Mouse (Mus musculus) intestine, embryonic 16.5 days (tissue): ENCODE results near the gene Srrd. TPM values are rescaled to one million over a fixed set of nuclear protein-coding genes. Genes with fewer than 3 reads are reported as not detected.

Experiments used
- ATAC-seq: fragments of 200-750 bp; cut with Nextera tagmentation; 2 replicates; pipeline ENCODE4 v1.8.0; 2017; ENCODE audit warnings: moderate TSS enrichment, moderate library complexity
- H3K27ac ChIP-seq: fragments of 300-500 bp; sonication (generic); 2 replicates; pipeline ENCODE4 v1.5.1; 2014; ENCODE audit warnings: mild to moderate bottlenecking, low read length
- H3K27me3 ChIP-seq: fragments of 300-500 bp; sonication (generic); replicated peaks from 2 replicates; pipeline ENCODE4 v1.6.1; 2014; ENCODE audit warnings: low read length, control low read depth, mixed read lengths; ENCODE audit not compliant: control insufficient read depth, insufficient read depth
- H3K36me3 ChIP-seq: fragments of 300-500 bp; sonication (generic); 2 replicates; pipeline ENCODE4 v1.6.1; 2014; ENCODE audit warnings: low read length, control low read depth; ENCODE audit not compliant: control insufficient read depth, insufficient read depth
- H3K4me1 ChIP-seq: fragments of 300-500 bp; sonication (generic); 2 replicates; pipeline ENCODE4 v1.6.1; 2014; ENCODE audit warnings: low read length, control low read depth, mixed read lengths; ENCODE audit not compliant: control insufficient read depth, insufficient read depth
- H3K4me2 ChIP-seq: fragments of 300-500 bp; sonication (generic); 2 replicates; pipeline ENCODE4 v1.6.1; 2014; ENCODE audit warnings: low read depth, low read length, control low read depth
- H3K4me3 ChIP-seq: fragments of 300-500 bp; sonication (generic); 2 replicates; pipeline ENCODE4 v1.5.1; 2014; ENCODE audit warnings: mild to moderate bottlenecking, low read length
- H3K9ac ChIP-seq: fragments of 300-500 bp; sonication (generic); 2 replicates; pipeline ENCODE4 v1.6.1; 2014; ENCODE audit warnings: low read depth, low read length
- H3K9me3 ChIP-seq: fragments of 300-500 bp; sonication (generic); 2 replicates; pipeline ENCODE4 v1.6.1; 2016; ENCODE audit warnings: low read length, control low read depth; ENCODE audit not compliant: control insufficient read depth
- WGBS: fragments of 180-500 bp; shearing (Covaris S2); extraction: QIAGEN DNeasy Blood & Tissue Kit; methylation state at CpG from one replicate; pipeline ENCODE4 v1.1.7; 2014; 5-methylcytosine and 5-hydroxymethylcytosine counted together
- polyA plus RNA-seq: library from polyadenylated mRNA; unstranded; fragments of >200 nt; fragmentation: Nextera tagmentation; extraction: Ambion mirVana; gene quantifications from 2 replicates; pipeline ENCODE4 v1.2.1, GENCODE M21; 2015

Gene Srrd
- polyA plus RNA-seq, result 28.5 and 30.4 TPM in 2 replicates

DNA sequence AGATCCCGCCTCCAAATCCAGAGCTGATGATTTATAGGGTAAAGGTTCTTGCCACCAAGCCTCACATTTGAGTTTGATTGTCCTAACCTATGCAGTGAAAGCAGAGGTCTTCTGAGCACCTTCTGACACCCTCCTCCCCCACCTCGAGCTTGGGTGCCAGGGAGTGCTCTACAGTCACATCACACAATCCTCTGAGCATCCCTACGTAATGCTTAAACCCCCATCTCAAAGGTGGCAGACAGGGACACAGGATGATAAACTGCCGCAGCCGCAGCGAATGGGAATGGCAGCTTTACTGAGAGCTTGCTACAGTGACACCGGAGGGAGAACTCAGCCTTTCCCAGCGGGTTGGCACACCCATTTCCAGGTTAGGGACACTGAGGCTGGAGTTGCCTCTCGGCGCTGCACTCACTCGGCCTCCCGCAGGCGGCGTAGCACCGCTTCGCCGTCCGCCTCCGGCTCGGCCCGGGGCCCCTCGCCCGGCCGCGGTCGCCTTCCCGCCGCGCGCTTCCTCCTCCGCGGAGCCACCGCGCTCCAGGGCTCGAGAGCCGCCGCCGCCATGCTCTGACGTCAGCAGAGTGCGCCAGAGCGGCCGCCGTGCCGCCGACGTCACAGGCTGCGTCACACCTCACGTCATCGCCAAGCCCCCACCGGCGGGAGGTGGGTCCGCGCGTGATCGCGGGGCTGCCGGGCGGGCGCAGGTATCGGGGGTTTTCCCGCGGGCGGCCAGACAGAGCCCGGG lies at the start of gene Srrd, which contains the start of gene Hps4:
TSS of gene Srrd (minus strand) at position 578 of the 742 bp plus-strand sequence.
TSS of gene Hps4 (plus strand) at position 621 of the 742 bp plus-strand sequence.
- 1% methylated on average over 59 of the region's 64 CpGs for WGBS
- peak within 1 kb of the TSS; percentile 90 for H3K9ac ChIP-seq
- peak; percentile 46 for ATAC-seq
- H3K27me3 ChIP-seq, result no peaks in the 10 kb centered on the region
- peak within 1 kb of the TSS; percentile 94 for H3K4me3 ChIP-seq
- H3K9me3 ChIP-seq, result no peaks in the 10 kb centered on the region
- peak within 1 kb of the TSS; percentile 83 for H3K4me2 ChIP-seq
- peak within 1 kb of the TSS; percentile 84 for H3K27ac ChIP-seq
- H3K4me1 ChIP-seq, result peaks cover 34% of the 10 kb centered on the region
- peaks cover 13% of the 10 kb centered on the region; the same call in 1 of the 2 replicates for H3K36me3 ChIP-seq

- Histone ChIP-seq H3K4me3 (no peak overlapping the region), H3K27me3 (peaks cover 24% of the 10 kb centered on the region), H3K9ac (no peak overlapping the region), H3K36me3 (no peaks in the 10 kb centered on the region), H3K4me1 (peaks cover 3% of the 10 kb centered on the region; the same call in 1 of the 2 replicates), H3K9me3 (no peaks in the 10 kb centered on the region), H3K4me2 (no peak overlapping the region), H3K27ac (no peak overlapping the region)
- 70% methylated on average over 27 of the region's 27 CpGs for WGBS
- ATAC-seq, result no peak
Measured at GRCm38 (mm10) chr5:112391676-112392323, 49.0 kb upstream of the Srrd start.

DNA sequence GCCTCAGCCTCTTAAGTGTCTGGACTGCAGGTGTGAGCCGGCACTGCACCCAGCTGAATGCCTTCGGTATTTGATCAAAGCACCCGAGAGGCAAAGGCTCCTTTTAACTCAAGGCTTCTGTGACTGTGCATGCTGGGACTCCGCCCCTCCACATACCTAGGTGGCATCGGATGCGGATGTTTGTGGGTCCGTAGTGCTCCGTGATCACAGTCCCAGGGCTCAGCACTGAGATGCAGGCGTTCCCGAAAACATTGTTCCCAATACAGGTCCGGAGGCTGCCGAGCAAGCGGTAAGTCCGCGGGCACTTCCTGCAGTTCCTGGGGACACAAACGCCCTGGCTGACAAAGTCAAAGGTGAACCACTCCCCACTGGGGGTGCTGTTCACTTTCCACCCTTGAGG lies 48.2 kb upstream of the Srrd start:
- WGBS, result 56% methylated on average over 16 of the region's 16 CpGs
- no peak overlapping the region for H3K27ac ChIP-seq
- H3K4me2 ChIP-seq, result no peak overlapping the region
- no peaks in the 10 kb centered on the region for H3K36me3 ChIP-seq
- peaks cover 24% of the 10 kb centered on the region for H3K27me3 ChIP-seq
- no peaks in the 10 kb centered on the region for H3K9me3 ChIP-seq
- no peak overlapping the region for H3K9ac ChIP-seq
- peaks cover 3% of the 10 kb centered on the region; the same call in 1 of the 2 replicates for H3K4me1 ChIP-seq
- H3K4me3 ChIP-seq, result no peak overlapping the region
- no peak for ATAC-seq

- Histone ChIP-seq H3K9me3 (no peaks in the 10 kb centered on the region), H3K27ac (no peak overlapping the region), H3K36me3 (no peaks in the 10 kb centered on the region), H3K27me3 (peaks cover 15% of the 10 kb centered on the region), H3K4me3 (no peak overlapping the region), H3K4me2 (no peak overlapping the region), H3K4me1 (peaks cover 2% of the 10 kb centered on the region; the same call in 1 of the 2 replicates), H3K9ac (no peak overlapping the region)
- 72% methylated on average over 9 of the region's 9 CpGs for WGBS
- no peak for ATAC-seq
Measured at GRCm38 (mm10) chr5:112389352-112389751, 46.5 kb upstream of the Srrd start.

- H3K4me1 ChIP-seq, result peaks cover 6% of the 10 kb centered on the region; the same call in 1 of the 2 replicates
- no peaks in the 10 kb centered on the region for H3K36me3 ChIP-seq
- H3K27me3 ChIP-seq, result no peaks in the 10 kb centered on the region
- peak; percentile 61 for ATAC-seq
- no peak overlapping the region for H3K9ac ChIP-seq
- H3K27ac ChIP-seq, result no peak overlapping the region
- H3K9me3 ChIP-seq, result no peaks in the 10 kb centered on the region
- no peak overlapping the region for H3K4me2 ChIP-seq
- no peak overlapping the region for H3K4me3 ChIP-seq
- 60% methylated on average over 2 of the region's 2 CpGs for WGBS
Measured at GRCm38 (mm10) chr5:112385973-112386372, 43.1 kb upstream of the Srrd start.

GRCm38 (mm10) chr5:112384805-112385472 lies 42.1 kb upstream of the Srrd start:
- Histone ChIP-seq H3K4me2 (no peak overlapping the region), H3K27ac (no peak overlapping the region), H3K4me1 (peaks cover 6% of the 10 kb centered on the region; the same call in 1 of the 2 replicates), H3K9ac (no peak overlapping the region), H3K27me3 (no peaks in the 10 kb centered on the region), H3K9me3 (no peaks in the 10 kb centered on the region), H3K36me3 (no peaks in the 10 kb centered on the region; the same call in 1 of the 2 replicates), H3K4me3 (no peak overlapping the region)
- WGBS, result 90% methylated on average over 13 of the region's 13 CpGs
- no peak for ATAC-seq

DNA sequence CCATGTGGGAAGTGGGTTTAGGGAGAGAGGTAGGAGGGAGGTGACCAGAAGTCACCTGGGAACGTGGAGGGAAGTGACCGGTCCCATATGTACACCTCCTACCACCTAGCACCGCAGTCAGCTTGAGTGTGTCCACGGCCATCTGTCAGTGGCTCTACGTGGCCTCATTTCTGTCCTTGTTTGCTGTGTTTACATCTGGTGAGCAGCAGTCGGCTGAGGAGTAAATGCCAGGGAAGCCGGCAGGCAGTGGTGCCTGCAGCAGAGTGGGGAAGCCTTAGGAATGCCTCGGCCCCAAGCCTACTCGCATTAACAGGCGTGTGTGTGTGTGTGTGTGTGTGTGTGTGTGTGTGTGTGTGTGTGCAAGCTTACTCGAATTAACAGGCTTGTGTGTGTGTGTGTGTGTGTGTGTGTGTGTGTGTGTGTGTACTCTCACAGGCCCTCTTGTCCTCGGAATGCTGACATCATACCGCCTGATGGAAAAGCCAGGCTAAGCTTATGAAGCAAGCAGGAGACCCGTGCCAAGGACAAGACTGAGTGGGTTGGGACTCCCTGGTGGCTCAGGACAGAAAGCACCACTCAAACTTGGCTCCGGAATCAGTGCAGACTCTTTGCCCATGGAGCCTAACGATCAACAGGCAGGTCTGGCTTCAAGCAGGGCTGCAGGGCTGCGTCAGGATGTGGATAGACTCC lies 39.9 kb upstream of the Srrd start:
- 46% methylated on average over 16 of the region's 17 CpGs for WGBS
- peak; percentile 40; the same call in 1 of the 2 replicates for ATAC-seq
- H3K9me3 ChIP-seq, result no peaks in the 10 kb centered on the region

GRCm38 (mm10) chr5:112382042-112382441 lies 39.2 kb upstream of the Srrd start:
- no peak for ATAC-seq
- WGBS, result 63% methylated on average over 9 of the region's 9 CpGs

More for the DNA sequence above, 39.9 kb upstream of the Srrd start:
- no peak overlapping the region for H3K4me3 ChIP-seq
- H3K4me2 ChIP-seq, result no peak overlapping the region
- H3K4me1 ChIP-seq, result peaks cover 6% of the 10 kb centered on the region; the same call in 1 of the 2 replicates
- H3K27ac ChIP-seq, result no peak overlapping the region; the same call in 1 of the 2 replicates
- H3K36me3 ChIP-seq, result no peaks in the 10 kb centered on the region; the same call in none of the 2 replicates
- H3K27me3 ChIP-seq, result no peaks in the 10 kb centered on the region
- H3K9ac ChIP-seq, result no peak overlapping the region

More at GRCm38 (mm10) chr5:112382042-112382441, 39.2 kb upstream of the Srrd start:
- Histone ChIP-seq H3K36me3 (peaks cover 3% of the 10 kb centered on the region), H3K4me3 (no peak overlapping the region), H3K27me3 (no peaks in the 10 kb centered on the region), H3K9ac (no peak overlapping the region), H3K9me3 (no peaks in the 10 kb centered on the region), H3K4me1 (peaks cover 6% of the 10 kb centered on the region; the same call in 1 of the 2 replicates), H3K4me2 (no peak overlapping the region), H3K27ac (no peak overlapping the region)
